Mouse (Mus musculus): ENCODE results near the gene Wrb. TPM values are rescaled to one million over a fixed set of nuclear protein-coding genes. Genes with fewer than 3 reads are reported as not detected.
"Not testable (repeated sequence)": the region's sequence is repeated elsewhere in the genome, so short reads cannot be mapped to it uniquely, and the experiment has no call there.

The Wrb gene
- polyA plus RNA-seq (2014; fragmentation: Nextera tagmentation; extraction: Ambion mirVana): 63.1 and 66.7 TPM in 2 replicates

DNA sequence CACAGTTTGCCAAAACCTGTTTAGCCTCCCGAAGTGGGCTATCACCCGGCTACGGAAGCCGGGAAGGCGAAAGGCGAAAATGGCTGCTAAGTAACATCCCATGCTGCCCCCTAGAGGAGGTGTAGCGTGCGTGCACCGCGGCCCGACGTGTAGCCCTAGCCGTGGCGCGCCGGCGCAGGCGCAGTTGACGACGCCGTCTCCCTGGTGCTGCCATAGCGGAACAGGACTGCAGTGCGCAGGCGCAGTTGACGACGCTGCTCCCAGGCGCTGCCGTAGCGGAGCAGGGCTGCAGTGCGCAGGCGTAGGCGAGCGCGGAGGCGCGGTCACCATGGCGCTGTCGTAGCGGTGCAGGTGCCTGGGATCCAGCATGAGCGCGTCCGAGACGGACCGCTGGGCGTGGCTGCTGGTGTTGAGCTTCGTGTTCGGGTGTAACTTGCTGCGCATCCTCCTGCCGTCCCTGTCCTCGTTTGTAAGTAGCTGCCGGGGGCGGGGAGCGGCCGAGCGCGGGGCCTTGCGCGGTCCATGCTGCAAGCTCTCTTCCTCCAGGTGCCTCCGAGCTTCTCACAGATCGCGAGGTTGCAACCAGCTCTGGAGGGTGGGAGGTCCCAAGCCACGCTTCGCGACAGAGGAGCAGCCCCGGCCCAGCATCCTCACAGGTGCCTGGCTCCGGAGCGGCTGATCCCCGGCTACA lies at the start of gene Wrb:
TSS of gene Wrb (plus strand) at position 298 of the 691 bp plus-strand sequence.
- Histone ChIP-seq H3K9me3 (ENCODE audit: control insufficient read depth, low read length) (0 out of 2 replicates have a peak, but pooled peaks cover 3% of the 10 kb centered on the region), H3K4me1 (ENCODE audit: control insufficient read depth in 2 of 2, insufficient read depth in 2 of 2, low read length in 2 of 2) (peaks cover 22 to 35% of the 10 kb centered on the region in 2 experiments), H3K4me2 (ENCODE audit: low read length) (peak within 1 kb of the TSS; percentile 74), H3K4me3 (ENCODE audit: control insufficient read depth in 1 of 2, insufficient read depth in 1 of 2, low read depth in 1 of 2, low read length in 2 of 2) (peak within 1 kb of the TSS; percentile 67 to 83), H3K36me3 (ENCODE audit: control insufficient read depth, insufficient read depth, low read length) (no peaks in the 10 kb centered on the region), H3K27me3 (ENCODE audit: control insufficient read depth, insufficient read depth, low read length) (no peaks in the 10 kb centered on the region), H3K27ac (replicated peaks in 1 of 2; ENCODE audit: control insufficient read depth in 1 of 2, insufficient read depth in 1 of 2, low read depth in 2 of 2, low read length in 2 of 2) (peak within 1 kb of the TSS; percentile 15 to 44; a peak in 2 of 4 replicates), H3K9ac (ENCODE audit: low read length) (peak within 1 kb of the TSS; percentile 74)
- under 1% methylated on average over 66 of the region's 68 CpGs for WGBS
- ATAC-seq (ENCODE audit: insufficient number of reproducible peaks, insufficient read depth, low FRiP score, low read depth): peak; percentile 95

DNA sequence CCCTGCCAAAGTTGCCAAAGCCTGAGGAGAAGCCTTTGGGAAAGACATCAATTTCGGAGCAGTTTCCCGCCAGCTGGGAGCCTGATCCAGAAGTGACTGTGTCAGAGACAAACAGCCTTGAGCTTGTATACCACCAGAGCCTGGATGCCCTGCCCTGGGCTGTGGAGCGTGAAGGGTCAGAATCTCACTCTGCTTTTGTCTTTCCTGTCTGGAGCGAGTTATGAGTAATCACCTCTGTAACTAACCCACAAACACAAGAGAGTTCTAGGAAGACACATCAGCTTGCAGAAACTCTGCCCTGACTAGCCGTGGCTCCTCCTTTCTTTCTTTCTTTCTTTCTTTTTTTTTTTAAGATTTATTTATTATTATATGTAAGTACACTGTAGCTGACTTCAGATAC lies 49.2 kb upstream of the Wrb start:
- Histone ChIP-seq H3K4me3 (ENCODE audit: control insufficient read depth in 1 of 2, insufficient read depth in 1 of 2, low read depth in 1 of 2, low read length in 2 of 2) (no peak overlapping the region), H3K4me1 (ENCODE audit: control insufficient read depth in 2 of 2, insufficient read depth in 2 of 2, low read length in 2 of 2) (peaks cover 8 to 10% of the 10 kb centered on the region in 2 experiments), H3K36me3 (ENCODE audit: control insufficient read depth, insufficient read depth, low read length) (no peaks in the 10 kb centered on the region), H3K9me3 (ENCODE audit: control insufficient read depth, low read length) (no peaks in the 10 kb centered on the region), H3K9ac (ENCODE audit: low read length) (no peak overlapping the region), H3K27me3 (ENCODE audit: control insufficient read depth, insufficient read depth, low read length) (no peaks in the 10 kb centered on the region), H3K4me2 (ENCODE audit: low read length) (no peak overlapping the region), H3K27ac (replicated peaks in 1 of 2; ENCODE audit: control insufficient read depth in 1 of 2, insufficient read depth in 1 of 2, low read depth in 2 of 2, low read length in 2 of 2) (no peak overlapping the region)
- no peak for ATAC-seq (ENCODE audit: insufficient number of reproducible peaks, insufficient read depth, low FRiP score, low read depth)
- WGBS: 85% methylated on average over 5 of the region's 5 CpGs

GRCm38 (mm10) chr16:96097811-96098210 lies 47.4 kb upstream of the Wrb start:
- not testable (repeated sequence) for H3K4me2 ChIP-seq (ENCODE audit: low read length); H3K9me3 ChIP-seq (ENCODE audit: control insufficient read depth, low read length); H3K9ac ChIP-seq (ENCODE audit: low read length); H3K4me3 ChIP-seq (ENCODE audit: control insufficient read depth in 1 of 2, insufficient read depth in 1 of 2, low read depth in 1 of 2, low read length in 2 of 2); H3K4me1 ChIP-seq (ENCODE audit: control insufficient read depth in 2 of 2, insufficient read depth in 2 of 2, low read length in 2 of 2); H3K27me3 ChIP-seq (ENCODE audit: control insufficient read depth, insufficient read depth, low read length); H3K36me3 ChIP-seq (ENCODE audit: control insufficient read depth, insufficient read depth, low read length); H3K27ac ChIP-seq (replicated peaks in 1 of 2; ENCODE audit: control insufficient read depth in 1 of 2, insufficient read depth in 1 of 2, low read depth in 2 of 2, low read length in 2 of 2); ATAC-seq (ENCODE audit: insufficient number of reproducible peaks, insufficient read depth, low FRiP score, low read depth)

DNA sequence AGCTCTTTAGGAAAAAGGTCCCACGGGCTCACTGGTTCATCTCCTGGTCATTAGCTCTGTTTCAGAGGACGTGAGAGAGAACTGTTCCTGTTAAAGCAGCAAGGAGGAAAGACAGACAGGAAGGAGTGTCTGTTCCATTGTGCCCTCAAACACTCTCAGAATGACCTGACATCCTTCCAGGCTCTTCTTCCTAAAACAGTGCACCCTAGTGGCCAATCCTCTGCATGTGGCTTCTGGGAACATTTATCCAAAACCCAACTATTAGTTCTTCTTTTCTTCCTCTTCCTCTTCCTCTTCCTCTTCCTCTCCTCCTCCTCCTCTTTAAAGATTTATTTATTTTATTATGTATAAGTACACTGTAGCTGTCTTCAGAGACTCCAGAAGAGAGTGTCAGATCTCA lies 42.2 kb upstream of the Wrb start:
- H3K27ac ChIP-seq (replicated peaks in 1 of 2; ENCODE audit: control insufficient read depth in 1 of 2, insufficient read depth in 1 of 2, low read depth in 2 of 2, low read length in 2 of 2): no peak overlapping the region
- no peak overlapping the region for H3K4me2 ChIP-seq (ENCODE audit: low read length)
- 21% methylated on average over 2 of the region's 2 CpGs for WGBS
- no peak for ATAC-seq (ENCODE audit: insufficient number of reproducible peaks, insufficient read depth, low FRiP score, low read depth)
- no peaks in the 10 kb centered on the region for H3K27me3 ChIP-seq (ENCODE audit: control insufficient read depth, insufficient read depth, low read length)
- no peaks in the 10 kb centered on the region for H3K36me3 ChIP-seq (ENCODE audit: control insufficient read depth, insufficient read depth, low read length)
- no peak overlapping the region for H3K9ac ChIP-seq (ENCODE audit: low read length)
- 0 out of 2 replicates have a peak, but pooled peaks cover 2% of the 10 kb centered on the region for H3K9me3 ChIP-seq (ENCODE audit: control insufficient read depth, low read length)
- H3K4me3 ChIP-seq (ENCODE audit: control insufficient read depth in 1 of 2, insufficient read depth in 1 of 2, low read depth in 1 of 2, low read length in 2 of 2): no peak overlapping the region
- H3K4me1 ChIP-seq (ENCODE audit: control insufficient read depth in 2 of 2, insufficient read depth in 2 of 2, low read length in 2 of 2): no peaks in the 10 kb centered on the region

DNA sequence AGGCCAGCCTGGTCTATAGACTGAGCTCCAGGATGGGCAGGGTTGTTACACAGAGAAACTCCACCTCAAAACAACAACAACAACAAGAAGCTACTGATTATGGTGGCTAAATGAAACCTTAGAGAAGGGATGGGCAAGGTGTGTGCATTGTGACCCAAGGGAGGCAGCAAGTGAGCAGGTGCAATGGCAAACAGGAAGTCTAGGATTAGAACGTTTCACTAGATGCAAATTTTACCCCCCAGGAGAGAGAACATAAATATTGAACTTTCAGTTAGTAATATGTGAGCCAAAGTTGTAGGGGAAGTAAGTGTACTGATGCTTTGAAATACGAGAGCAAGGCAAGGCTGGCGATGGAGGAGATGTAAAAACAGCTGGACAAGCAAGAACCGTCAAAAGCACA lies 35.5 kb upstream of the Wrb start:
- H3K27me3 ChIP-seq (ENCODE audit: control insufficient read depth, insufficient read depth, low read length): no peaks in the 10 kb centered on the region
- H3K9me3 ChIP-seq (ENCODE audit: control insufficient read depth, low read length): 0 out of 2 replicates have a peak, but pooled peaks cover 2% of the 10 kb centered on the region
- no peak overlapping the region for H3K4me3 ChIP-seq (ENCODE audit: control insufficient read depth in 1 of 2, insufficient read depth in 1 of 2, low read depth in 1 of 2, low read length in 2 of 2)
- peaks cover 4 to 8% of the 10 kb centered on the region in 2 experiments; a peak in 1 of 4 replicates for H3K4me1 ChIP-seq (ENCODE audit: control insufficient read depth in 2 of 2, insufficient read depth in 2 of 2, low read length in 2 of 2)
- ATAC-seq (ENCODE audit: insufficient number of reproducible peaks, insufficient read depth, low FRiP score, low read depth): no peak
- no peak overlapping the region for H3K4me2 ChIP-seq (ENCODE audit: low read length)
- H3K36me3 ChIP-seq (ENCODE audit: control insufficient read depth, insufficient read depth, low read length): no peaks in the 10 kb centered on the region
- 52% methylated on average over 4 of the region's 4 CpGs for WGBS
- H3K9ac ChIP-seq (ENCODE audit: low read length): no peak overlapping the region
- H3K27ac ChIP-seq (replicated peaks in 1 of 2; ENCODE audit: control insufficient read depth in 1 of 2, insufficient read depth in 1 of 2, low read depth in 2 of 2, low read length in 2 of 2): no peak overlapping the region

DNA sequence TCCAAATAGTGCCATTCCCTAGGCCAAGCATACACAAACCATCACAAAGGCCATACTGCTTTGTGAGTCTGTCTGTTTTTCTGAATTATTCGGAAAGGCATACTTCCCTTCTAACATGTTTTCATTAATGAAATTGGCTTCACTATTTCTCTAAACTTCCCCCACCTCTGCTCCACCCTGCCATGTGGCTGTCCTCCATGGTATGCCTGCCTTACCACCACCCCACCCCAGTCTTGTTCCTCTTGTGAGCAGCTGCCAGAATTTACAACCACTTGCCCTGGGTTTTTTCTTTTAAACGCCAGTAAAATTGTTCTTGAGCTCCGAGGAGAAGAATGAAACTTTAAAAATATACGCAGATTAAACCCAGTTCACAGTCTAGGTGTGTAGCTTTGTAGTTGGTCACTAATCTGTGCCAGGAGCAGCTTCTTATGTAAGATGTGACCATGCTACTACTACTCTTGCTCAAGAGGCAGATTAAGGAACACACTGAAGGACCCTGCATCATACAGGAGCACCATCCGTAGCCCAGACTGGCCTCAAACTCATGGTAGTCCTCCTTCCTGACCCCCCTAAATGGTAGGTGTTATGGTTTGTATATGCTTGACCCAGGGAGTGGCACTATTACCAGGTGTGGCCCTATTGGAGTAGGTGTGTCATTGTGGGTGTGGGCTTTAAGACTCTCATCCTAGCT lies 34.4 kb upstream of the Wrb start:
- no peak overlapping the region for H3K9ac ChIP-seq (ENCODE audit: low read length)
- H3K27me3 ChIP-seq (ENCODE audit: control insufficient read depth, insufficient read depth, low read length): no peaks in the 10 kb centered on the region
- 0 out of 2 replicates have a peak, but pooled peaks cover 2% of the 10 kb centered on the region for H3K9me3 ChIP-seq (ENCODE audit: control insufficient read depth, low read length)
- 81% methylated on average over 5 of the region's 5 CpGs for WGBS
- peaks cover 4 to 8% of the 10 kb centered on the region in 2 experiments; a peak in 1 of 4 replicates for H3K4me1 ChIP-seq (ENCODE audit: control insufficient read depth in 2 of 2, insufficient read depth in 2 of 2, low read length in 2 of 2)
- no peak overlapping the region for H3K4me2 ChIP-seq (ENCODE audit: low read length)
- no peak overlapping the region for H3K4me3 ChIP-seq (ENCODE audit: control insufficient read depth in 1 of 2, insufficient read depth in 1 of 2, low read depth in 1 of 2, low read length in 2 of 2)
- H3K36me3 ChIP-seq (ENCODE audit: control insufficient read depth, insufficient read depth, low read length): no peaks in the 10 kb centered on the region
- no peak overlapping the region for H3K27ac ChIP-seq (replicated peaks in 1 of 2; ENCODE audit: control insufficient read depth in 1 of 2, insufficient read depth in 1 of 2, low read depth in 2 of 2, low read length in 2 of 2)
- no peak for ATAC-seq (ENCODE audit: insufficient number of reproducible peaks, insufficient read depth, low FRiP score, low read depth)

DNA sequence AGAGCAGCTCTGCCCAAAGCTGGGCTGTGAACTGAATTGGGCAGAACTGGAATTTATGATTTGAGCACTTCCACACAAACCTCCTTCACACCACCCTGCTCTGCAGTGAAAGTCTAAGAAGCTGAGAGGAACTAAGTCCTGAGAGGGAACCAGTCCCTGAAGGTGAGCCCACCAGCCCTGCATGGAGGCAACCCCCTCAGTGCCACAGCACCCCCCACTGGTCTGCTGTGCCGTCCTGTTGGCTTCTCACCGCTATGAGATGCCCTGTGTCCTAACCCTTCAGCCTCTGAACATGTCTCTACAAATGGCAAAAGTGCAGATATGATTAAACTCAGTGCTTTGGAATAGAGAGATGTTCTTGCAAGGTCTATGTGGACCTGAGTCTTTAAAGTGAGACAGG lies 32.4 kb upstream of the Wrb start:
- Histone ChIP-seq H3K27ac (replicated peaks in 1 of 2; ENCODE audit: control insufficient read depth in 1 of 2, insufficient read depth in 1 of 2, low read depth in 2 of 2, low read length in 2 of 2) (no peak overlapping the region), H3K4me1 (ENCODE audit: control insufficient read depth in 2 of 2, insufficient read depth in 2 of 2, low read length in 2 of 2) (peaks cover 4 to 8% of the 10 kb centered on the region in 2 experiments; a peak in 1 of 4 replicates), H3K36me3 (ENCODE audit: control insufficient read depth, insufficient read depth, low read length) (no peaks in the 10 kb centered on the region), H3K4me2 (ENCODE audit: low read length) (no peak overlapping the region), H3K4me3 (ENCODE audit: control insufficient read depth in 1 of 2, insufficient read depth in 1 of 2, low read depth in 1 of 2, low read length in 2 of 2) (no peak overlapping the region), H3K9me3 (ENCODE audit: control insufficient read depth, low read length) (no peaks in the 10 kb centered on the region), H3K27me3 (ENCODE audit: control insufficient read depth, insufficient read depth, low read length) (no peaks in the 10 kb centered on the region), H3K9ac (ENCODE audit: low read length) (no peak overlapping the region)
- ATAC-seq (ENCODE audit: insufficient number of reproducible peaks, insufficient read depth, low FRiP score, low read depth): no peak
- WGBS: 39% methylated on average over 2 of the region's 2 CpGs
